23 mouse cellular contexts compared by ENCODE assay signal in genomic region chr7:49507943-49508506, GRCm38 (mm10).
DNase-seq lines count a peak whose midpoint lies in the region; ATAC-seq and TF ChIP-seq lines count a peak whose summit lies in the region.
"Had no signal": no experiment of that assay in that cellular context is flagged by ENCODE, and none has a peak within 500 bp of the region (broad histone marks: within the 10 kb centered on the region; RNA-seq: fewer than 3 reads in every experiment).

No protein-coding gene starts in this region.

- no peak for TF ChIP-seq POLR2A in heart, adult 2 months (IDR thresholded peaks at IDR 0.05; ENCODE audit: insufficient read depth, low read depth, low read length)

- no peaks in the 10 kb centered on the region for H3K79me2 ChIP-seq in heart, adult 2 months (replicated peaks; ENCODE audit: control insufficient read depth, insufficient read depth, low read length)

- intact Hi-C loops in heart, adult 2 months (cut with DNase I), result no loop called here
- intact Hi-C loops in heart, postnatal 25 days (cut with DNase I), result loop anchor here (2.0 to 5.0 kb wide), 2 partner anchors 15 to 44 kb away; no protein-coding TSS in a partner anchor

- peak; percentile 55 for ATAC-seq in heart, embryonic 11.5 days (replicated peaks; ENCODE audit: insufficient number of reproducible peaks, low FRiP score, low TSS enrichment)
- peak; percentile 77 for ATAC-seq in heart, postnatal 0 days (ENCODE audit: insufficient read depth, low read depth)
- no peak for ATAC-seq in intestine, embryonic 15.5 days
- ATAC-seq: activated CD4-positive, CD25-positive, alpha-beta regulatory T cell, adult 4 months; forebrain, embryonic 15.5 days; liver, postnatal 0 days; midbrain, embryonic 15.5 days had no signal

- no peak for TF ChIP-seq EP300 in heart, adult 2 months (IDR thresholded peaks at IDR 0.05; ENCODE audit: insufficient read depth, low read depth, low read length)
- peak; percentile 46; the same call in 1 of the 2 replicates for TF ChIP-seq EP300 in heart, postnatal 0 days (IDR thresholded peaks at IDR 0.05; ENCODE audit: low read depth)

- peak overlapping the region; percentile 28; the same call in 1 of the 2 replicates for H3K27ac ChIP-seq in heart, adult 2 months
- H3K27ac ChIP-seq in heart, embryonic 11.5 days (ENCODE audit: low read depth, low read length), result peak overlapping the region; percentile 50
- peak overlapping the region; percentile 62 for H3K27ac ChIP-seq in heart, postnatal 0 days (ENCODE audit: low read depth)
- H3K27ac ChIP-seq in intestine, embryonic 15.5 days, result no peak overlapping the region
- H3K27ac ChIP-seq: forebrain, embryonic 15.5 days; hindbrain, embryonic 15.5 days; limb, embryonic 12.5 days; midbrain, embryonic 15.5 days; neural tube, embryonic 13.5 days had no signal

- H3K27me3 ChIP-seq in heart, adult 2 months (ENCODE audit: control insufficient read depth, insufficient read depth, low read length), result no peaks in the 10 kb centered on the region
- no peaks in the 10 kb centered on the region for H3K27me3 ChIP-seq in heart, embryonic 11.5 days (ENCODE audit: control insufficient read depth, insufficient read depth, low read length)
- no peaks in the 10 kb centered on the region for H3K27me3 ChIP-seq in heart, postnatal 0 days (ENCODE audit: control insufficient read depth, insufficient read depth, low read length)
- no peaks in the 10 kb centered on the region for H3K27me3 ChIP-seq in intestine, embryonic 15.5 days (replicated peaks)
- H3K27me3 ChIP-seq: forebrain, embryonic 15.5 days; hindbrain, embryonic 15.5 days; midbrain, embryonic 15.5 days; neural tube, embryonic 13.5 days had no signal

- H3K36me3 ChIP-seq in heart, adult 2 months (ENCODE audit: control insufficient read depth, insufficient read depth, low read length), result no peaks in the 10 kb centered on the region
- no peaks in the 10 kb centered on the region for H3K36me3 ChIP-seq in heart, embryonic 11.5 days (ENCODE audit: control insufficient read depth, insufficient read depth, low read length)
- H3K36me3 ChIP-seq in heart, postnatal 0 days (replicated peaks; ENCODE audit: control insufficient read depth, insufficient read depth, low read length), result no peaks in the 10 kb centered on the region
- no peaks in the 10 kb centered on the region for H3K36me3 ChIP-seq in intestine, embryonic 15.5 days
- H3K36me3 ChIP-seq: forebrain, embryonic 15.5 days; hindbrain, embryonic 15.5 days; limb, embryonic 12.5 days; midbrain, embryonic 15.5 days; neural tube, embryonic 13.5 days had no signal

- no peak overlapping the region for H3K9ac ChIP-seq in heart, adult 2 months (ENCODE audit: low read depth, low read length)
- no peak overlapping the region for H3K9ac ChIP-seq in heart, embryonic 11.5 days (ENCODE audit: low read depth, low read length)
- no peak overlapping the region for H3K9ac ChIP-seq in heart, postnatal 0 days (replicated peaks; ENCODE audit: low read depth, low read length)
- no peak overlapping the region for H3K9ac ChIP-seq in intestine, embryonic 15.5 days
- H3K9ac ChIP-seq: forebrain, embryonic 15.5 days; hindbrain, embryonic 15.5 days; limb, embryonic 12.5 days; liver, postnatal 0 days; midbrain, embryonic 15.5 days; neural tube, embryonic 13.5 days had no signal

- H3K4me2 ChIP-seq in heart, embryonic 11.5 days, result no peak overlapping the region; the same call in 1 of the 2 replicates
- H3K4me2 ChIP-seq in heart, postnatal 0 days (ENCODE audit: low read depth, low read length), result no peak overlapping the region
- no peak overlapping the region for H3K4me2 ChIP-seq in intestine, embryonic 15.5 days (replicated peaks)
- H3K4me2 ChIP-seq: forebrain, embryonic 15.5 days; hindbrain, embryonic 15.5 days; limb, embryonic 12.5 days; liver, embryonic 11.5 days; midbrain, embryonic 15.5 days; neural tube, embryonic 13.5 days had no signal

- no peak overlapping the region for H3K4me3 ChIP-seq in heart, adult 2 months
- H3K4me3 ChIP-seq in heart, embryonic 11.5 days (ENCODE audit: low read depth, low read length), result no peak overlapping the region
- H3K4me3 ChIP-seq in heart, postnatal 0 days (ENCODE audit: low read depth, low read length), result no peak overlapping the region
- no peak overlapping the region for H3K4me3 ChIP-seq in intestine, embryonic 15.5 days (replicated peaks)
- H3K4me3 ChIP-seq: forebrain, embryonic 15.5 days; hindbrain, embryonic 15.5 days; limb, embryonic 12.5 days; midbrain, embryonic 15.5 days; neural tube, embryonic 13.5 days had no signal

- H3K9me3 ChIP-seq in heart, embryonic 11.5 days (replicated peaks; ENCODE audit: control insufficient read depth, low read length), result no peaks in the 10 kb centered on the region
- H3K9me3 ChIP-seq in heart, postnatal 0 days (replicated peaks; ENCODE audit: control insufficient read depth, low read length), result no peaks in the 10 kb centered on the region
- H3K9me3 ChIP-seq in intestine, embryonic 15.5 days, result no peaks in the 10 kb centered on the region
- H3K9me3 ChIP-seq: forebrain, embryonic 15.5 days; hindbrain, embryonic 15.5 days; limb, embryonic 12.5 days; midbrain, embryonic 15.5 days; neural tube, embryonic 13.5 days had no signal

- TF ChIP-seq CTCF in heart, adult 2 months (IDR thresholded peaks at IDR 0.05), result no peak
- no peak for TF ChIP-seq CTCF in heart, postnatal 0 days (IDR thresholded peaks at IDR 0.05; ENCODE audit: low read depth)

- peaks cover 6% of the 10 kb centered on the region; the same call in 1 of the 2 replicates for H3K4me1 ChIP-seq in heart, adult 2 months (ENCODE audit: control insufficient read depth, insufficient read depth, low read length)
- peaks cover 29% of the 10 kb centered on the region for H3K4me1 ChIP-seq in heart, embryonic 11.5 days (ENCODE audit: control insufficient read depth, insufficient read depth, low read length)
- H3K4me1 ChIP-seq in heart, postnatal 0 days (ENCODE audit: control insufficient read depth, insufficient read depth), result peaks cover 21% of the 10 kb centered on the region
- H3K4me1 ChIP-seq in intestine, embryonic 15.5 days (replicated peaks), result peaks cover 35% of the 10 kb centered on the region

- peak; percentile 29 for DNase-seq in adrenal gland, adult 2 months
- no peak for DNase-seq in adrenal gland, adult 18-20 months (ENCODE audit: low spot score in 2 of 2)
- DNase-seq in heart, adult 2 months, result peak; percentile 26 to 33
- no peak for DNase-seq in heart, postnatal 25 days (ENCODE audit: low spot score)
- peak; percentile 81 for DNase-seq in heart, postnatal 0 days (ENCODE audit: low spot score)
- DNase-seq in urinary bladder, postnatal 4 days (ENCODE audit: low spot score in 2 of 2), result no peak
- DNase-seq: cerebellum, adult 8-10 months; cerebellum, postnatal 36 days; gastrocnemius, postnatal 25 days; kidney, adult 8-10 months; kidney, postnatal 10 days; liver, postnatal 0 days; lung, postnatal 10 days; thymus, postnatal 14 days had no signal

- 64% methylated on average over 7 of the region's 7 CpGs for WGBS in heart, adult 2 months
- 44% methylated on average over 7 of the region's 7 CpGs for WGBS in heart, embryonic 11.5 days (ENCODE audit: insufficient replicate concordance)
- WGBS in heart, postnatal 0 days, result 34% methylated on average over 7 of the region's 7 CpGs
- WGBS in intestine, embryonic 15.5 days, result 77% methylated on average over 7 of the region's 7 CpGs

Comparison
In these comparisons a context has a peak if more than half of its experiments do, and no peak if none do; other contexts are left out.
1. DNase-seq: peak in adrenal gland, adult 2 months (single experiment), heart, adult 2 months (2 of 2) and heart, postnatal 0 days (single experiment); none in adrenal gland, adult 18-20 months (0 of 2), heart, postnatal 25 days (single experiment) and urinary bladder, postnatal 4 days (0 of 2).